Mouse (Mus musculus): ENCODE measurements around the gene Gm30083. TPM values are rescaled to one million over a fixed set of nuclear protein-coding genes. Genes with fewer than 3 reads are reported as not detected.
A peak's percentile ranks its signal among the peaks of the same experiment; 100 is the strongest.

Gm30083 gene
- polyA plus RNA-seq, 1 experiment from 2014 or later, result not detected

GRCm38 (mm10) chr14:33958186-33958585, 56.8 kb downstream of the Gm30083 start:
- no peak overlapping the region for H3K27ac ChIP-seq (replicated peaks)
- WGBS, result 89% methylated on average over 4 of the region's 4 CpGs
- ATAC-seq (replicated peaks), result no peak
- no peak overlapping the region for H3K9ac ChIP-seq (replicated peaks)
- H3K27me3 ChIP-seq, result no peaks in the 10 kb centered on the region
- H3K36me3 ChIP-seq, result no peaks in the 10 kb centered on the region
- no peak overlapping the region for H3K4me2 ChIP-seq (replicated peaks)
- H3K4me1 ChIP-seq, result no peaks in the 10 kb centered on the region
- H3K4me3 ChIP-seq, result no peak overlapping the region
- no peaks in the 10 kb centered on the region for H3K9me3 ChIP-seq

- no peak overlapping the region for H3K4me2 ChIP-seq (replicated peaks)
- no peaks in the 10 kb centered on the region for H3K4me1 ChIP-seq
- H3K27ac ChIP-seq (replicated peaks), result no peak overlapping the region
- H3K9ac ChIP-seq (replicated peaks), result no peak overlapping the region
- H3K36me3 ChIP-seq, result no peaks in the 10 kb centered on the region
- no peak for ATAC-seq (replicated peaks)
- no peak overlapping the region for H3K4me3 ChIP-seq
- H3K9me3 ChIP-seq, result no peaks in the 10 kb centered on the region
- H3K27me3 ChIP-seq, result no peaks in the 10 kb centered on the region
- 83% methylated on average over 13 of the region's 13 CpGs for WGBS
Observed at GRCm38 (mm10) chr14:33956055-33956454, 58.9 kb downstream of the Gm30083 start.

DNA sequence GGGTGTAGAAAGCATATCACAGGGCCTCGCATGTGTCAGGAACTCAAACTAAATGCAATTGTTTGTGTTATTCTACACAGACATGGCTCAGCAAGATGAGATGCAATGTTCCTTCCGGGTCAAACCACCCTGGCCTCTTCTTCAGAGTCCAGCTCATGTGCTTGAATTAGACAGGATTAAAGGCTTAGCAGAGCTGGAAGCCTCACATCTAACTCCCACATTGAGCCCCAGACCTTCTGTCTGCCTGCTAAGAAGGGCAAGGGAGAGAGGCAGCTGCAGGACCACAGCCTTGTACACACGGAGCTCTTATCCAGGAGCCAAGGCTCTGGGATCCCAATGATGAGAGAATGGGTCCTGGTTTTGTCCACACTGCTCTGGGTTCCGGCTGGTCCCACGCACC, 61.2 kb downstream of the Gm30083 start, which contains the start of gene Rbp3:
Rbp3 (plus strand) TSS at position 243 of the 400 bp plus-strand sequence.
- no peak within 1 kb of the TSS for H3K9ac ChIP-seq (replicated peaks)
- H3K4me3 ChIP-seq, result no peak within 1 kb of the TSS
- H3K4me1 ChIP-seq, result no peaks in the 10 kb centered on the region
- WGBS, result 82% methylated on average over 5 of the region's 5 CpGs
- no peaks in the 10 kb centered on the region for H3K27me3 ChIP-seq
- H3K36me3 ChIP-seq, result no peaks in the 10 kb centered on the region
- H3K27ac ChIP-seq (replicated peaks), result no peak within 1 kb of the TSS
- H3K9me3 ChIP-seq, result no peaks in the 10 kb centered on the region
- ATAC-seq (replicated peaks), result no peak
- no peak within 1 kb of the TSS for H3K4me2 ChIP-seq (replicated peaks)

DNA sequence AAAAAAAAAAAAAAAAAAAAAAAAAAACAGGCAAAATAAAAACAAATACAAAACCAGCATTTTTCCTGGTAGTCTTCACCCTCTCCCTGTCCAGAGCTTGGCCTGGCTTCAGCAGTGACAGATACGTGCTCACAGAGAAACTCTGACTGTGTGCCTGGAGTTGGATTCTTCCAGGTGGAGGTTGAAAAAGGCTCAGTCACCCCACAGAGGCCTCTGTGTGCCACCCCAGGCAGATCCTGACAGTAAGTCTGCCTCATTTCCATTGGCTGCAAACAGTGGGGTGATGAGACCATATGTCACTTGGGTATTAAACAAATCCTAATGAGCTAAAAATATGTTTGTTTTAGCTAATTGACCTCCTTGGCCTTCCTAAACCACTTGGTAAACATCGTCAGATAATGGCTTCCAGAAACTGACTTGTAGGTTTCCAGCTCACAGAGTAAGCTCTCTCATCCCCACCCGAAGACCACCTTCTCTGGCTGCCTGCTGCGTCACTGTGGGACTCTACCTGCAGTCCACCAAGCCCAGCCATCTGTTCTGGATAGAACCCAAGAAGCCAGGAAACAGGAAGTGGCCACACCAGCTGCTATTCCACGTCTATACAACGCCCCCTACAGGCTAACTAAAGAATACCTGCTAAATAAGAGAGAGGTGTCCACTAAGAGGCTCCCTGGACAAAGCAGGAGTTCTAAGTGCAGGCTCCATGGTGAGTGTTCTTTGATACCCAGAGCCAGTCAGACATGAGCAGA, 62.6 kb downstream of the Gm30083 start:
- no peaks in the 10 kb centered on the region for H3K4me1 ChIP-seq

GRCm38 (mm10) chr14:33946125-33946524, 68.9 kb downstream of the Gm30083 start:
- 88% methylated on average over 6 of the region's 6 CpGs for WGBS
- Histone ChIP-seq H3K4me1 (no peaks in the 10 kb centered on the region), H3K27ac (replicated peaks) (no peak overlapping the region), H3K27me3 (no peaks in the 10 kb centered on the region), H3K9me3 (no peaks in the 10 kb centered on the region), H3K4me3 (no peak overlapping the region), H3K4me2 (replicated peaks) (no peak overlapping the region), H3K9ac (replicated peaks) (no peak overlapping the region), H3K36me3 (no peaks in the 10 kb centered on the region)
- no peak for ATAC-seq (replicated peaks)

More for the DNA sequence above, 62.6 kb downstream of the Gm30083 start:
- no peak overlapping the region for H3K27ac ChIP-seq (replicated peaks)
- no peak overlapping the region for H3K9ac ChIP-seq (replicated peaks)
- no peak overlapping the region for H3K4me3 ChIP-seq
- no peaks in the 10 kb centered on the region for H3K27me3 ChIP-seq
- WGBS, result 68% methylated on average over 6 of the region's 6 CpGs
- H3K9me3 ChIP-seq, result no peaks in the 10 kb centered on the region
- H3K36me3 ChIP-seq, result no peaks in the 10 kb centered on the region
- ATAC-seq (replicated peaks), result no peak
- H3K4me2 ChIP-seq (replicated peaks), result no peak overlapping the region

GRCm38 (mm10) chr14:33942222-33942621, 72.8 kb downstream of the Gm30083 start:
- Histone ChIP-seq H3K4me1 (no peaks in the 10 kb centered on the region), H3K9me3 (no peaks in the 10 kb centered on the region), H3K27me3 (no peaks in the 10 kb centered on the region), H3K27ac (replicated peaks) (no peak overlapping the region), H3K4me2 (replicated peaks) (no peak overlapping the region), H3K36me3 (no peaks in the 10 kb centered on the region), H3K9ac (replicated peaks) (no peak overlapping the region), H3K4me3 (no peak overlapping the region)
- 86% methylated on average over 5 of the region's 5 CpGs for WGBS
- no peak for ATAC-seq (replicated peaks)

DNA sequence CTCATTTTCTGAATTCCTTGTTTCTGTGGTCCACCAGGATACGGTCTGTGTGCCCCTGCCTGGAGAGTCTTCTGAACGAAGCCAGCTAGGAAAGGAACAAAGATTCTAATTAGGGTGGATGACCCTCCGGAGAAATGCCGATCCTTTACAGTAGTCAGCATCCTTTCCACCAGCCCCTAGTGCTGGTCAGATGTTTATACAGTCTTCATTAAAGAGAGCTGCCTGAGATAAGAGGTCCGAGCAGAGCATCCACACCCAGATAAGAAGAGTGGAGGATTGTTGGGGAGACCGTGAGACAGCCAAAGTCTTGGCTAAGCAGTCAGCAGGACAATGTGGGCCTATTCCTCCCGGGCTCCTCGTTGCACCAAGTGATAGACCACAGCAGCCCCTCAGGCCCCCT, 74.2 kb downstream of the Gm30083 start, which contains the start of gene Gdf2:
Gdf2 (plus strand) TSS at position 301 of the 400 bp plus-strand sequence.
- no peak within 1 kb of the TSS for H3K27ac ChIP-seq (replicated peaks)
- no peak within 1 kb of the TSS for H3K9ac ChIP-seq (replicated peaks)
- H3K4me3 ChIP-seq, result no peak within 1 kb of the TSS
- H3K27me3 ChIP-seq, result no peaks in the 10 kb centered on the region
- no peaks in the 10 kb centered on the region for H3K9me3 ChIP-seq
- no peaks in the 10 kb centered on the region for H3K4me1 ChIP-seq
- H3K36me3 ChIP-seq, result no peaks in the 10 kb centered on the region
- ATAC-seq (replicated peaks), result no peak
- no peak within 1 kb of the TSS for H3K4me2 ChIP-seq (replicated peaks)
- 83% methylated on average over 8 of the region's 8 CpGs for WGBS

- WGBS, result 28% methylated on average over 9 of the region's 9 CpGs
- Histone ChIP-seq H3K4me2 (replicated peaks) (0 out of 2 replicates have a peak overlapping the region, but pooled peaks have one; percentile 20), H3K9ac (replicated peaks) (no peak overlapping the region), H3K4me3 (no peak overlapping the region), H3K9me3 (no peaks in the 10 kb centered on the region), H3K4me1 (no peaks in the 10 kb centered on the region), H3K27me3 (no peaks in the 10 kb centered on the region), H3K36me3 (no peaks in the 10 kb centered on the region), H3K27ac (replicated peaks) (no peak overlapping the region)
- ATAC-seq (replicated peaks), result no peak
Observed at GRCm38 (mm10) chr14:33939117-33939516, 75.9 kb downstream of the Gm30083 start.

Other genes with a start within 250 kb of the Gm30083 start
- gene Gdf10, start 91.6 kb downstream of the Gm30083 start, polyA plus RNA-seq (2015; fragmentation: Nextera tagmentation; extraction: Ambion mirVana), result 2.9 and 3.1 TPM in 2 replicates
- not detected in 2 replicates for gene Gdf2, start 74.1 kb downstream of the Gm30083 start, polyA plus RNA-seq (2015; fragmentation: Nextera tagmentation; extraction: Ambion mirVana)
- gene Rbp3, start 61.2 kb downstream of the Gm30083 start, polyA plus RNA-seq (2015; fragmentation: Nextera tagmentation; extraction: Ambion mirVana), result 0.38 TPM in 1 of 2 replicates, not detected in the other
- gene Zfp488, start 36.4 kb downstream of the Gm30083 start, polyA plus RNA-seq (2015; fragmentation: Nextera tagmentation; extraction: Ambion mirVana), result 0.13 and 0.19 TPM in 2 replicates
- gene Gm5460, start 1.6 kb upstream of the Gm30083 start, polyA plus RNA-seq (2015; fragmentation: Nextera tagmentation; extraction: Ambion mirVana), result not detected in 2 replicates
- gene Antxrl, start 37.5 kb upstream of the Gm30083 start, polyA plus RNA-seq (2015; fragmentation: Nextera tagmentation; extraction: Ambion mirVana), result not detected in 2 replicates
- gene Anxa8, start 70.8 kb upstream of the Gm30083 start, polyA plus RNA-seq (2015; fragmentation: Nextera tagmentation; extraction: Ambion mirVana), result not detected in 2 replicates
- not detected in 2 replicates for gene A630023A22Rik, start 87.6 kb upstream of the Gm30083 start, polyA plus RNA-seq (2015; fragmentation: Nextera tagmentation; extraction: Ambion mirVana)
- gene Npy4r, start 137.3 kb upstream of the Gm30083 start, polyA plus RNA-seq (2015; fragmentation: Nextera tagmentation; extraction: Ambion mirVana), result 0.04 and 0.05 TPM in 2 replicates
- 3.8 and 3.9 TPM in 2 replicates for gene Gprin2, start 186.5 kb upstream of the Gm30083 start, polyA plus RNA-seq (2015; fragmentation: Nextera tagmentation; extraction: Ambion mirVana)
- 0.41 and 0.65 TPM in 2 replicates for gene Syt15, start 204.4 kb upstream of the Gm30083 start, polyA plus RNA-seq (2015; fragmentation: Nextera tagmentation; extraction: Ambion mirVana)